Mouse (Mus musculus): ENCODE measurements around the gene Dock2.

- TF ChIP-seq CTCF (conservative IDR thresholded peaks at IDR 0.05 in 1 of 2, IDR thresholded peaks at IDR 0.05 in 1 of 2; ENCODE audit: low read depth in 2 of 2, low read length in 2 of 2) (peak; percentile 75 to 99), TCF12 (IDR thresholded peaks at IDR 0.05; ENCODE audit: low read depth, low read length) (no peak), ELF1 (IDR thresholded peaks at IDR 0.05; ENCODE audit: low read depth, low read length) (no peak), USF2 (conservative IDR thresholded peaks at IDR 0.05; ENCODE audit: low read depth, low read length) (no peak), ZC3H11A (IDR thresholded peaks at IDR 0.05; ENCODE audit: low read depth, low read length) (peak; percentile 99), ZMIZ1 (IDR thresholded peaks at IDR 0.05; ENCODE audit: low read depth, low read length) (no peak), SMC3 (IDR thresholded peaks at IDR 0.05; ENCODE audit: low read depth, low read length) (peak; percentile 100), RAD21 (IDR thresholded peaks at IDR 0.05; ENCODE audit: low read depth, low read length) (no peak; the same call in none of the 2 replicates), HCFC1 (IDR thresholded peaks at IDR 0.05; ENCODE audit: low read depth, low read length) (no peak), EP300 (IDR thresholded peaks at IDR 0.05; ENCODE audit: low read length) (no peak), MAFK (IDR thresholded peaks at IDR 0.05; ENCODE audit: insufficient replicate concordance, low read length) (no peak), NELFE (IDR thresholded peaks at IDR 0.05; ENCODE audit: low read depth, low read length) (peak; percentile 51; the same call in 1 of the 2 replicates)
Measured at GRCm38 (mm10) chr11:34212853-34213252, 570.8 kb downstream of the Dock2 start.
